Mouse (Mus musculus) spleen, adult 2 months (tissue): Measurements from ENCODE around the gene Syt14.

Source experiments
- CTCF ChIP-seq: fragments of 200-500 bp; IDR thresholded peaks from 2 replicates; pipeline ENCODE4 v1.5.1; 2011; ENCODE audit warnings: mild to moderate bottlenecking, inconsistent platforms; ENCODE audit not compliant: insufficient read depth, insufficient read length, insufficient replicate concordance; ENCODE audit errors: extremely low read depth
- POLR2A ChIP-seq: fragments of 200-500 bp; IDR thresholded peaks from 2 replicates; pipeline ENCODE4 v1.6.1; 2011; ENCODE audit warnings: low read depth, low read length, inconsistent platforms

DNA sequence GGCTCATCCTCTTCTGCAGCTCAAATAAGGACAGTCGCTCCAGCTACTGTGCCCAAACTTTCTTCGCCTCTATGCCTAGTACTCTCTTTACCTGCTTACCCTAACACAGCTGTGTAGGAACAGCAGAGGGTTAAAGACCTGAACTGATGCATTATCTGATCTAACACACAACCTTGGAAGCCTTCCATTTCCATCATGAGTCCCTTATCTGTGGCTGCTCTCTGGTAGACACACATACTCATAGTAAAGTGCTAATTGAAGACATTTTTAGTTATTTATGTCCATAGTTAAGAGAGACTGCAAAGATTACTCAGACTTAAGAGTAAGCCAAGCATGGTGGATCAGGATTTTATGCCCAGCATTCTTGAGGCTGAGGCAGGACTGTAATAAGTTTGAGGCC lies 23.2 kb downstream of the Syt14 start:
- TF ChIP-seq POLR2A (no peak), CTCF (no peak)
